Mouse (Mus musculus): Measurements from ENCODE around the gene Smo. TPM values are rescaled to one million over a fixed set of nuclear protein-coding genes. Genes with fewer than 3 reads are reported as not detected.

The Smo gene
- polyA plus RNA-seq, 2 experiments, result 2.2 to 5.0 TPM

DNA sequence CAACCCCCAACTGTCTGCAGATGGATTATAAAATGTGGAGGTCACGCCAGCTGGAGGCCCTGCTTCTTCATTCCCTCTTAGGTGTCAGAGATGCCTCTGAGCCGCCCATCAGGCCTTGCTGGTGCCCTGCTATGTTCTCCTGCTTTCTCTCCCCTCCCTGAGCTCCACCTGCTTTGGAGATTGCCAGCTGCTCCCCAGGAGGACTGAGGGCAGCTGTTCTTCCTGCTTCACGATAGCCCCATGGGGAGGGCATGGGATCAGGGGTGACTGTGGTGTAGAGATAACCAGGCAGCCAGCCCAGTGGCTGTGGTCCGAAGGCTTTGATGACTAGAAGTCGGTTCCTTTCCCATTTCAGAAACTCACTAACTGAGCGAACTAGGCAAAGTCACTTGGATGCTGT lies 34.3 kb upstream of the Smo start:
- H3K4me2 ChIP-seq (ENCODE audit: low read depth), result peak overlapping the region; percentile 89
- DNase-seq (ENCODE audit: low read depth in 3 of 3, low spot score in 3 of 3) (peak; percentile 96 to 97 (median 97)), ATAC-seq (ENCODE audit: insufficient read depth) (peak; percentile 83)
- peaks cover 70 to 82% of the 10 kb centered on the region in 2 experiments for H3K4me1 ChIP-seq (replicated peaks; ENCODE audit: control insufficient read depth in 2 of 2, insufficient read depth in 2 of 2, low read length in 1 of 2)
- peak overlapping the region; percentile 98 for H3K27ac ChIP-seq
- H3K27me3 ChIP-seq (ENCODE audit: control insufficient read depth, insufficient read depth, low read length), result no peaks in the 10 kb centered on the region
- WGBS (ENCODE audit: insufficient replicate concordance), result 9% methylated on average over 6 of the region's 6 CpGs
- peaks cover 63% of the 10 kb centered on the region for H3K36me3 ChIP-seq (replicated peaks; ENCODE audit: control insufficient read depth, insufficient read depth, low read depth)
- H3K4me3 ChIP-seq (ENCODE audit: insufficient read depth in 1 of 2, low read depth in 2 of 2, low read length in 2 of 2), result peak overlapping the region; percentile 52 to 66
- TF ChIP-seq EP300 (IDR thresholded peaks at IDR 0.05; ENCODE audit: low read depth), result peak; percentile 100
- peak; percentile 9; the same call in 1 of the 2 replicates for TF ChIP-seq CTCF (IDR thresholded peaks at IDR 0.05; ENCODE audit: low read depth)
- H3K9me3 ChIP-seq (ENCODE audit: control insufficient read depth, low read length), result no peaks in the 10 kb centered on the region
- H3K9ac ChIP-seq (replicated peaks), result peak overlapping the region; percentile 88

DNA sequence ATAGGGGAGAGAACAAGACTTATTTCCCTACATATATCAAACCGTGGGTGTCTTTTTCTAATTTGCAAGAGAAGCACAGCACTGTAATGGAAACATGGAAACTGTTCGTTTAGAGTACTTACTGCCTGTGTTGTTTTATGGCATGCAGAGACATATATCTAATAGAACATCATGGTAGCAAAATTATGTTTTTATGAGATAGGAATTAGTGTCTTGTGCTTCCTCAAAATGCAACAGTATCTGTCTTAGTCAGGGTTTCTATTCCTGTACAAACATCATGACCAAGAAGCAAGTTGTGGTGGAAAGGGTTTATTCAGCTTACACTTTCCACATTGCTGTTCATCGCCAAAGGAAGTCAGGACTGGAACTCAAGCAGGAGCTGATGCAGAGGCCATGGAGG lies 33.2 kb upstream of the Smo start:
- DNase-seq (ENCODE audit: low read depth in 3 of 3, low spot score in 3 of 3), result no peak
- H3K36me3 ChIP-seq (replicated peaks; ENCODE audit: control insufficient read depth, insufficient read depth, low read depth), result peaks cover 61% of the 10 kb centered on the region
- H3K4me3 ChIP-seq (ENCODE audit: insufficient read depth in 1 of 2, low read depth in 2 of 2, low read length in 2 of 2), result peak overlapping the region; percentile 52 to 66; a peak in 3 of 4 replicates
- 33% methylated on average over 3 of the region's 3 CpGs for WGBS (ENCODE audit: insufficient replicate concordance)
- H3K4me1 ChIP-seq (replicated peaks; ENCODE audit: control insufficient read depth in 2 of 2, insufficient read depth in 2 of 2, low read length in 1 of 2), result peaks cover 63 to 77% of the 10 kb centered on the region in 2 experiments
- ATAC-seq (ENCODE audit: insufficient read depth), result no peak
- peak overlapping the region; percentile 88 for H3K9ac ChIP-seq (replicated peaks)
- H3K27me3 ChIP-seq (ENCODE audit: control insufficient read depth, insufficient read depth, low read length), result no peaks in the 10 kb centered on the region
- peak overlapping the region; percentile 89 for H3K4me2 ChIP-seq (ENCODE audit: low read depth)
- no peaks in the 10 kb centered on the region for H3K9me3 ChIP-seq (ENCODE audit: control insufficient read depth, low read length)
- H3K27ac ChIP-seq, result peak overlapping the region; percentile 98
- TF ChIP-seq EP300 (IDR thresholded peaks at IDR 0.05; ENCODE audit: low read depth) (0 out of 2 replicates have a peak, but pooled peaks have one; percentile 6), CTCF (IDR thresholded peaks at IDR 0.05; ENCODE audit: low read depth) (no peak)

- H3K4me1 ChIP-seq (replicated peaks; ENCODE audit: control insufficient read depth in 2 of 2, insufficient read depth in 2 of 2, low read length in 1 of 2), result peaks cover 47 to 58% of the 10 kb centered on the region in 2 experiments
- H3K9ac ChIP-seq (replicated peaks), result peak overlapping the region; percentile 28
- DNase-seq (ENCODE audit: low read depth in 3 of 3, low spot score in 3 of 3) (no peak), ATAC-seq (ENCODE audit: insufficient read depth) (no peak)
- H3K9me3 ChIP-seq (ENCODE audit: control insufficient read depth, low read length), result no peaks in the 10 kb centered on the region
- H3K27ac ChIP-seq, result peak overlapping the region; percentile 49
- peak overlapping the region; percentile 89 for H3K4me2 ChIP-seq (ENCODE audit: low read depth)
- peaks cover 63% of the 10 kb centered on the region for H3K36me3 ChIP-seq (replicated peaks; ENCODE audit: control insufficient read depth, insufficient read depth, low read depth)
- TF ChIP-seq EP300 (IDR thresholded peaks at IDR 0.05; ENCODE audit: low read depth) (0 out of 2 replicates have a peak, but pooled peaks have one; percentile 29), CTCF (IDR thresholded peaks at IDR 0.05; ENCODE audit: low read depth) (no peak)
- no peaks in the 10 kb centered on the region for H3K27me3 ChIP-seq (ENCODE audit: control insufficient read depth, insufficient read depth, low read length)
- WGBS (ENCODE audit: insufficient replicate concordance), result 45% methylated on average over 5 of the region's 5 CpGs
- peak overlapping the region in 1 of 2 experiments; percentile 11; a peak in 2 of 4 replicates for H3K4me3 ChIP-seq (ENCODE audit: insufficient read depth in 1 of 2, low read depth in 2 of 2, low read length in 2 of 2)
Measured at GRCm38 (mm10) chr6:29704143-29704542, 31.2 kb upstream of the Smo start.

- no peaks in the 10 kb centered on the region for H3K9me3 ChIP-seq (ENCODE audit: control insufficient read depth, low read length)
- TF ChIP-seq CTCF (IDR thresholded peaks at IDR 0.05; ENCODE audit: low read depth) (no peak), EP300 (IDR thresholded peaks at IDR 0.05; ENCODE audit: low read depth) (no peak)
- no peak for DNase-seq (ENCODE audit: low read depth in 3 of 3, low spot score in 3 of 3)
- no peak overlapping the region for H3K4me3 ChIP-seq (ENCODE audit: insufficient read depth in 1 of 2, low read depth in 2 of 2, low read length in 2 of 2)
- no peaks in the 10 kb centered on the region for H3K27me3 ChIP-seq (ENCODE audit: control insufficient read depth, insufficient read depth, low read length)
- peaks cover 79% of the 10 kb centered on the region for H3K36me3 ChIP-seq (replicated peaks; ENCODE audit: control insufficient read depth, insufficient read depth, low read depth)
- 71% methylated on average over 2 of the region's 2 CpGs for WGBS (ENCODE audit: insufficient replicate concordance)
- no peak overlapping the region; the same call in none of the 2 replicates for H3K27ac ChIP-seq
- no peak for ATAC-seq (ENCODE audit: insufficient read depth)
- peaks cover 20 to 29% of the 10 kb centered on the region in 2 experiments for H3K4me1 ChIP-seq (replicated peaks; ENCODE audit: control insufficient read depth in 2 of 2, insufficient read depth in 2 of 2, low read length in 1 of 2)
- no peak overlapping the region for H3K9ac ChIP-seq (replicated peaks)
- H3K4me2 ChIP-seq (ENCODE audit: low read depth), result no peak overlapping the region
Measured at GRCm38 (mm10) chr6:29707902-29708301, 27.4 kb upstream of the Smo start.

DNA sequence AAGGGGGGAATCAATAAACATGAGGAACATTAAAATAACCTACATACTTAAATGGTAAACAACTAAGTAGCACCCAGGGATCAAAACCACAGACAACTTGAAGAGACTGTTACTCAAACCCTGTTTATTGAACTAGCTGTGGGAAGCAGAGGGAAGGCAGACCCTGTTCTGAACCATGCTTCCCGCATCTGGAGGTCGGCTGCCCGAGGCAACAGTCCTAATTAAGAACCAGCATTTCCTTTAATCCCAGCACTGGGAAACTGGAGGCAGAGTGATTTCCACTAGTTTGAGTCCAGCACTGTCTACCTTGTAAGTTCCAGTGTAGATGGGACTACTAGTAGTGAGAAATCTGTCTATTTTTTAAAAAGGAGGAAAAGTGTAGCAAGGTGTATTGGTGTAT lies 24.0 kb upstream of the Smo start:
- H3K4me1 ChIP-seq (replicated peaks; ENCODE audit: control insufficient read depth in 2 of 2, insufficient read depth in 2 of 2, low read length in 1 of 2), result peaks cover 0 to under 1% of the 10 kb centered on the region in 2 experiments; a peak in 1 of 4 replicates
- WGBS (ENCODE audit: insufficient replicate concordance), result 83% methylated on average over 3 of the region's 3 CpGs
- peaks cover 86% of the 10 kb centered on the region for H3K36me3 ChIP-seq (replicated peaks; ENCODE audit: control insufficient read depth, insufficient read depth, low read depth)

More for the DNA sequence above, 24.0 kb upstream of the Smo start:
- H3K27me3 ChIP-seq (ENCODE audit: control insufficient read depth, insufficient read depth, low read length), result no peaks in the 10 kb centered on the region
- no peaks in the 10 kb centered on the region for H3K9me3 ChIP-seq (ENCODE audit: control insufficient read depth, low read length)
- no peak overlapping the region for H3K27ac ChIP-seq
- no peak overlapping the region for H3K4me2 ChIP-seq (ENCODE audit: low read depth)
- TF ChIP-seq CTCF (IDR thresholded peaks at IDR 0.05; ENCODE audit: low read depth) (no peak), EP300 (IDR thresholded peaks at IDR 0.05; ENCODE audit: low read depth) (no peak)
- H3K9ac ChIP-seq (replicated peaks), result no peak overlapping the region
- DNase-seq (ENCODE audit: low read depth in 3 of 3, low spot score in 3 of 3) (no peak), ATAC-seq (ENCODE audit: insufficient read depth) (no peak)
- H3K4me3 ChIP-seq (ENCODE audit: insufficient read depth in 1 of 2, low read depth in 2 of 2, low read length in 2 of 2), result no peak overlapping the region
